Mouse (Mus musculus) liver, postnatal 0 days (tissue): ENCODE results near the gene Rngtt.

Source experiments
- CTCF ChIP-seq: sonication (generic); IDR thresholded peaks from 2 replicates; pipeline ENCODE4 v1.5.1; 2016; ENCODE audit warnings: antibody characterized with exemption, low read depth
- EP300 ChIP-seq: IDR thresholded peaks from 2 replicates; pipeline ENCODE4 v1.6.1; 2016; ENCODE audit warnings: antibody characterized with exemption, low read depth, mild to moderate bottlenecking

DNA sequence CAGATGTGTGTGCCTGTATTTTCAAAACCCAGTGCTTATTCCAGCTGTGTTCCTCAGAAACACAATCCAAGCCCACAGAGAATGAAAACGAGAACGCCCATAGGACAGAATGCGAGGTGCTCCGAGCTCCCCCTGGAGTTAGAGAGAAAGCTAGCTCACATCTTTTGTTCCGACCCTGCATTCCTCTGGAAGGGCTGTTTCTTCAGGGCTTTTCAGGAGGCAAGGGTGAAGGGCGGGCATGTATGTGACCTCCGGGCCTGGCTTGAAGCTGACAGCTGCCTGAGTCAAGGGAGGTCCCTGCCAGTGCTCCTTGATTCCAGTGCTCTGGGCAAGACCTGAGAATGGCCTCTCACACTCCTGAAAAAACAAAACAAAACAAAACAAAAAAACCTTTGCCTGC lies 216.0 kb downstream of the Rngtt start:
- TF ChIP-seq CTCF = no peak
- TF ChIP-seq EP300 = no peak
